Mouse (Mus musculus) G1E (cell line): Measurements from ENCODE around the gene Ednra.

Experiments
- CTCF ChIP-seq: IDR thresholded peaks from 2 replicates; pipeline ENCODE4 v1.5.1; 2012; ENCODE audit warnings: low read depth, low read length, inconsistent platforms, mixed read lengths
- GATA1 ChIP-seq: IDR thresholded peaks from 2 replicates; pipeline ENCODE4 v1.6.1; 2012; ENCODE audit warnings: borderline replicate concordance, low read length, inconsistent platforms, mixed read lengths
- GATA2 ChIP-seq: IDR thresholded peaks from 2 replicates; pipeline ENCODE4 v1.6.1; 2012; ENCODE audit warnings: low read depth, low read length, inconsistent platforms, borderline replicate concordance
- POLR2AphosphoS5 ChIP-seq: IDR thresholded peaks from 2 replicates; pipeline ENCODE4 v1.6.1; 2012; ENCODE audit warnings: low read depth, low read length, inconsistent platforms; ENCODE audit not compliant: insufficient replicate concordance

- TF ChIP-seq CTCF = no peak
- TF ChIP-seq POLR2AphosphoS5 = no peak
- no peak for TF ChIP-seq GATA1
- no peak for TF ChIP-seq GATA2
Measured at GRCm38 (mm10) chr8:77713688-77714087, 10.6 kb downstream of the Ednra start.
